Mouse (Mus musculus) right cerebral cortex, postnatal 4 days (tissue): ENCODE measurements around the gene Kbtbd4.
A peak's percentile ranks its signal among the peaks of the same experiment; 100 is the strongest.
"Not testable (repeated sequence)": the region's sequence is repeated elsewhere in the genome, so short reads cannot be mapped to it uniquely, and the experiment has no call there.

Experiments used
- DNase-seq: peaks from one replicate; pipeline ENCODE4 v3.0.0-alpha.2; 2022

The Kbtbd4 gene

GRCm38 (mm10) chr2:90904076-90904855 lies at the start of gene Kbtbd4, which contains the start of gene Ndufs3:
Kbtbd4 (plus strand) TSS chr2:90904740.
Ndufs3 (minus strand) TSS chr2:90904827.
- DNase-seq: peak; percentile 83

- no peak for DNase-seq
Observed at GRCm38 (mm10) chr2:90861486-90861885, 43.1 kb upstream of the Kbtbd4 start.

GRCm38 (mm10) chr2:90864184-90864583 lies 40.4 kb upstream of the Kbtbd4 start:
- no peak for DNase-seq

GRCm38 (mm10) chr2:90866524-90866923 lies 38.0 kb upstream of the Kbtbd4 start:
- peak; percentile 88 for DNase-seq

- DNase-seq: no peak
Observed at GRCm38 (mm10) chr2:90870136-90870601, 34.4 kb upstream of the Kbtbd4 start.

GRCm38 (mm10) chr2:90871180-90871961 lies 33.2 kb upstream of the Kbtbd4 start:
- no peak for DNase-seq

- DNase-seq: no peak
Observed at GRCm38 (mm10) chr2:90874025-90874424, 30.5 kb upstream of the Kbtbd4 start.

GRCm38 (mm10) chr2:90875239-90875638 lies 29.3 kb upstream of the Kbtbd4 start:
- no peak for DNase-seq

- no peak for DNase-seq
Observed at GRCm38 (mm10) chr2:90877584-90878259, 26.8 kb upstream of the Kbtbd4 start.

- DNase-seq: no peak
Observed at GRCm38 (mm10) chr2:90879419-90879818, 25.1 kb upstream of the Kbtbd4 start.

GRCm38 (mm10) chr2:90880144-90880785 lies 24.3 kb upstream of the Kbtbd4 start:
- no peak for DNase-seq

- no peak for DNase-seq
Observed at GRCm38 (mm10) chr2:90881824-90882223, 22.7 kb upstream of the Kbtbd4 start.

GRCm38 (mm10) chr2:90885218-90886041 lies 19.1 kb upstream of the Kbtbd4 start, which contains the start of gene C1qtnf4:
C1qtnf4 (plus strand) TSS chr2:90885860.
- DNase-seq: peak; percentile 72

GRCm38 (mm10) chr2:90886436-90886835 lies 18.1 kb upstream of the Kbtbd4 start:
- DNase-seq: no peak

- no peak for DNase-seq
Observed at GRCm38 (mm10) chr2:90887627-90888026, 16.9 kb upstream of the Kbtbd4 start.

- DNase-seq: peak; percentile 63
Observed at GRCm38 (mm10) chr2:90889550-90890548, 14.7 kb upstream of the Kbtbd4 start.

- no peak for DNase-seq
Observed at GRCm38 (mm10) chr2:90893673-90894298, 10.8 kb upstream of the Kbtbd4 start.

GRCm38 (mm10) chr2:90894299-90894677 lies 10.3 kb upstream of the Kbtbd4 start:
- DNase-seq: not testable (repeated sequence)

- no peak for DNase-seq
Observed at GRCm38 (mm10) chr2:90903398-90903797, 1.1 kb upstream of the Kbtbd4 start.

GRCm38 (mm10) chr2:90904856-90905224 lies 300 bp downstream of the Kbtbd4 start:
- DNase-seq: no peak
